Mouse (Mus musculus) MN1 (cell line): ENCODE data around the gene Ahsa2.
"Not testable (repeated sequence)": the region's sequence is repeated elsewhere in the genome, so short reads cannot be mapped to it uniquely, and the experiment has no call there.

ENCODE experiments used
- DNase-seq: peaks from one replicate; pipeline ENCODE4 v3.0.0-alpha.2; 2016; ENCODE audit warnings: low spot score

The Ahsa2 gene

GRCm38 (mm10) chr11:23497718-23498509 is at the start of gene Ahsa2:
TSS of gene Ahsa2 (minus strand) at chr11:23498030.
- DNase-seq = peak; percentile 99

GRCm38 (mm10) chr11:23537446-23537845 is 39.6 kb upstream of the Ahsa2 start:
- no peak for DNase-seq

DNA sequence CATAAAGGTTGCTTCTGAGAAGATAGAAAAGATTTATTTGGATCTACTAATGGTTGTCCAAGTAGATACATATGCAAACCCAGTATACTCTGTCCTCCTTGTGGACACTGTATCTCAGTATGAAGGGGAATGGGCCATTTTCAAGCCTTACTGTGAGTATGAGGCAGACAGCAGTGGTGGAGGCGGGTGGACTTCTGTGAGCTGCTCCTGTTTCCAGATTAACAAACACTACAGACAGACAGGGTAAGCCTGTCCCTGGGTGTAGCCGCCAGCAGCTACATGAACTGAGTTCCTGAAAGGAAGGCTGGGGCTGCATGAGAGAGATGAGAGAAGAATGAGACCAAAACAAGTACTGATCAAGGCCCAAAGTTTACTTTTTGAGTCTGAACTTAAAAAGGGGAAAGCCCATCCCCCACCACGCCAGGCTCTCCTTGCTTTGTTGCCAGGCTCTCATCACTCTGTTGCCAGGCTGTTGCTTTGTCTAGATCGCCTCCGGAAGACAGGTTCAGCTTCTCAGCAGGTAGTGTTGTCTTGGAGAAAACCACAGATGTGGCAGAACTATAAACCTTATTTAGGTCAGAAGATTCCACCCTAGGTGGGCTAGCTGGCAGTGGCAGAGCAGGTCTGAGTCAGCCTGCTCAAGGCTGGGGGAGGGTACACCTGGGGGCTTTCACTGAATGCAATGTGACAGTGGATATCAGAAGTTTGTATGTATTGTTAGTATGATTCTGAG is 22.8 kb upstream of the Ahsa2 start, which contains the start of gene 1700093K21Rik:
TSS of gene 1700093K21Rik (minus strand) at position 683 of the 733 bp plus-strand sequence.
- DNase-seq = no peak

GRCm38 (mm10) chr11:23518981-23519380 is 21.2 kb upstream of the Ahsa2 start:
- no peak for DNase-seq

DNA sequence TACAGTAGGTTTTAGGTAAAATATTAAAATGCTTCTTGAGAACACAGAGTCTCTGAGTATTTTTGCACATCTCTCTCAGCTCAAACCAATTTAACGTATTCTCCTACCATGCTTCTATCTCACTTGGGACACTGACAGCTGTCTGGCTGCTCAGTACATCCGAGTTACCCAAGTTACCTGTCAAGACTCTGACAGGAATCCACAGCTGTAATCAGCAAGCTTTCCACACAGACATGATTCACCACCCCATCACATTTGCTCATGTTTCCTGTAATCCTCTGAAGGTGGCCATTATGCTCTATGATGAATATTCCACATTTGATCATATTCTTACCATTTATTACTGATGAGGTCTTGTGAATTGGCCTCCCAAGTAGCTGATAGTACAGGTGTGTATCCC is 17.5 kb upstream of the Ahsa2 start:
- no peak for DNase-seq

GRCm38 (mm10) chr11:23514785-23515184 is 17.0 kb upstream of the Ahsa2 start:
- DNase-seq = not testable (repeated sequence)

DNA sequence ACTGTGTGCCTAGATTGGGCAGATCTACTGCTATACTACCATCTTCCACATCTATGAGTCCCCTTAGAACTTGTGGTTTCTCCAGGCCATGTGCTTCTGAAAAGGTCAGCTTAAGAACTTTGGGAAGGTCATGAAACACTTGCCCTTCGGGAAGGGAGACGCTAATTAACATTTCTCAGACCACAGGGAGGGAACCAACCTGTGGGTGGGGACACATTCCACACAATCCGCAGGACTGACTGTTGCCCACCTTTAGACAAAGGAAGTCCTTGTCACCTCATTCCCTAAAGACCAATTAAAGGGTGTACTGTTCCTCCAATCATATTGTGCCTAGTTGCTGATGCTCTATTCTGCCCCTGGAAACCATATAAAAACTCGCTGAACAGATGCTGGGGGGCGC is 7.0 kb upstream of the Ahsa2 start:
- DNase-seq = not testable (repeated sequence)

DNA sequence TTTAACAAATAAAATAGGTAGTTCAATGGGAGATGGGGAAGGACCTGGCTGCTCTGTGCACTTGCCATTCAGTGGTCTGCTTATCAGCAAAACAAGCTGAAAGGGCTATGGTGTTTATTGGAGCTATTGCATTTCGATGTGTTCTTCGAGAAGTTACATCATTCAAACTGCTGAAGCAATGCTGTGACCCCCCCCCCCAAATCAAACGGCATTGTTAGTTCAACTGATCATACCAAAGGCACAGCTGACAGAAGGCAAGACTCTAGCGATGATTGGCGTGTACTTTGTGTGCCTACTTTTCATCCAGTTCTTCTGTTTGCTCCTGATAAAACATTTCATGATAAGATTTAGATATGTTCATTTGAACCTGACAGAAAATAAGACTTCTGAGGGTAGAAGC is 779 bp upstream of the Ahsa2 start:
- no peak for DNase-seq

DNA sequence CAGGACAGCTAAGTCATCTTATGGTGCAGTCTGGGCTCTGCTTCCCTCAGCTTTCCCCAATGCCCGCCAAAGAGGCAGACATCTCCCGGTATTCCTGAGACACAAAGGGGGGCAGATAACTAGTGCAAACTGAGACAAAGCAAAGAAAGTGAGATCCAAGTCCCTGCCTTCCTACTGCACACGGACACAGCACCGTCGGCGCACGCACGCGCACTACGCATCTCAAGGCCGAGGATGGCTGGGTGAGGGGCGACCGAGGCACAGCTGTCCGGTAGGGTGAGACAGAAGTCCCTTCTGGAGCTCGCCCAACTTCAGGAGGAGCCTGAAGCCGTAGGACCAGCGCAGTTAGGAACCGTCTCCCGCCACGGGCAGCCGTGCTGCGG is 504 bp downstream of the Ahsa2 start:
- DNase-seq = peak; percentile 88

GRCm38 (mm10) chr11:23496661-23497060 is 1.2 kb downstream of the Ahsa2 start:
- DNase-seq = no peak

DNA sequence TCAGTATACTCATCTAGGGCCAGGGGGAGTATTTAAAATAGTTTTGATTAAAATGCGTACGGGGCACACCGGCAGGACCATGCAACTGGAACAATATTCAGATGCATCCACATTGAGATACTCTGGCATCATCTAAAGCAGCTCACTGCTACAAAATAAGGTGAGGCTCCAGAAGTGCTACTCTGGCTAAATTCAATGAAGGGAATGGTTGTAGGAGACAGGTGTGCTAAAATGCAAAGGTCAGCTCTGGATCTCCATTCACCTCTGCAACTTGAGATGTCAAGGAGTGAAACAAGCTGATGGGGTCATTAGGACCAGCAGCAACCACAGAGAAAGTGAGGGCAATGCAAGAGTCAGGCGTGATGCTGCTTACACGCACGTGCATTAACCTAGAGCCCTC is 2.6 kb downstream of the Ahsa2 start:
- no peak for DNase-seq

DNA sequence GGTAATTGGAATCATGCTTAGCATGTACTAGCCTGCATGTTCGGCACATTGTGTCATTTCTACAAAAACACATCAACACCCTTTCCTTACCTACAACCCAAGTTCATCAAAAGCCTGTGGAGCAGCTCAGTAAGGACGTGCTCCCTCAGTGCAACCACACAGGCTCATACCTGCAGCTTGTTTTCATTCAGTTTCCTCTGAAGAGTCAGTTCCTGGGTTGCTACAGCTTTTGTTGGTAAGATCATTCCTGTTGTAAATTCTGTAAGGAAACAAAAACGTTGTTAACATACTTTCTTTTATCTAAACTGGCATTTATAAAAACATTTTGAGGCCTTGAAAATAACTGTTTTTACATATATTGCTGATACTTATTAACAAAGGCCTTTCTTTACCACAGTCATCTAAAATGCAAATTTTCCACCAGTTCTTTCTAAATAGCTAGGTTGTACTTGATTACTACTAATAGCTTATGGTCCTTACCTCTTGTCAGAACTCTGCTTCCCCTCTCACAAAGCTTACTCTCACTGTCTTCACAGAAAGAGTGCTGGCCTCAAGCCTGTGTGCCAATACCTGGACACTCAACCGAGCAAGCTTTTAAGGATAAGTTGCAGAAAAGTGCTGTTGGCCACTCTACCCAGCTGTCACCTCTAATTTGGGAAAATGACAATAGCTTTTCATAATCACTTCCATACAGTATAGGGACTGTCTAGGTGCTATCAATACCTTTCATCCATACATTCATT is 5.6 kb downstream of the Ahsa2 start:
- DNase-seq = no peak

DNA sequence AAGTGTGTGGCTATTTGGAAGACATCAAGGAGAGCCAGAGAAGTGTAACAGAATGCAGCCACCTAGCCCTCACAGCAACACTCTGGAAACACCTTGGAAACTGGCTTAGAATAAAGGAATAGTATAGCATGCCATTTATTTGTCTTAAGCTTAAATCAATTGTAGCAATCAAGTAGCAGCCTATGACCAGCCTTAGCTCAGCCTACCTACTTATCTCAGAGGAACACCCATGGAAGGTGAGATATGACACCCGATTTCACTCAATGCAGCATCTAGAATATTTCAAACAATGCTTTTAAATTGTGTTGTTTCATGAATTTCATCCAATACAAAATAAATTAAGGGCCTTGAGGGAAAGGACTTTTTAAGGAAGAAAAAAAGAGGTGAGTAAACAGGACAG is 7.9 kb downstream of the Ahsa2 start:
- no peak for DNase-seq

DNA sequence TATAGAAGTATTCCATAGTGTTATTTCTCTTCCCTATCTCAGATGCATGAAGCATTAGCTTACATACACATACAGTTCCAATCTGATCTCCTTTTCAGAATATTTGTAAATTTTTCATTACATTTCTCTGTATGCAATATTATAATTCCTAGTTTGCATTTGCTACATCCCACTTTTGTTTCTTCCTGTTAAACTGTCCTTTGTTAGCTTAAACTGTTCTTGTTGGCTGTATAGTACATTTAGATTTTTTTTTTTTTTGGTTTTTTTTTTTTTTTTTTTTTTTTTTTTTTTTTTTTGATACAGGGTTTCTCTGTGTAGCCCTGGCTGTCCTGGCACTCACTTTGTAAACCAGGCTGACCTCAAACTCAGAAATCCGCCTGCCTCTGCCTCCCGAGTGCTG is 32.0 kb downstream of the Ahsa2 start:
- not testable (repeated sequence) for DNase-seq
